Mouse (Mus musculus): ENCODE data around the gene Cnr1.

- TF ChIP-seq GATA1 (IDR thresholded peaks at IDR 0.05; ENCODE audit: low read length) (no peak), TAL1 (IDR thresholded peaks at IDR 0.05; ENCODE audit: low read length) (no peak)
Observed at GRCm38 (mm10) chr4:33901659-33902058, 22.7 kb upstream of the Cnr1 start.

All from erythroblast, embryonic 14.5 days (primary cell).